8 mouse cellular contexts compared by ENCODE assay signal in genomic region chr14:76416366-76417040, GRCm38 (mm10). TPM values are rescaled to one million over a fixed set of nuclear protein-coding genes. Genes with fewer than 3 reads are reported as not detected.
DNase-seq lines count a peak whose midpoint lies in the region; ATAC-seq lines count a peak whose summit lies in the region.

No protein-coding gene starts in this region.

- peak overlapping the region; percentile 96 for H3K4me2 ChIP-seq in liver, embryonic 12.5 days

- H3K4me3 ChIP-seq in liver, embryonic 12.5 days, result peak overlapping the region; percentile 73

- H3K36me3 ChIP-seq in liver, embryonic 12.5 days, result peaks cover 19% of the 10 kb centered on the region

- peaks cover 40% of the 10 kb centered on the region for H3K4me1 ChIP-seq in liver, embryonic 12.5 days

- no peak for ATAC-seq in liver, embryonic 12.5 days

- no peak overlapping the region for H3K27ac ChIP-seq in liver, embryonic 12.5 days

- H3K27me3 ChIP-seq in liver, embryonic 12.5 days (replicated peaks), result peaks cover 41% of the 10 kb centered on the region

- H3K9ac ChIP-seq in liver, embryonic 12.5 days, result peak overlapping the region; percentile 73

- no peaks in the 10 kb centered on the region for H3K9me3 ChIP-seq in liver, embryonic 12.5 days (replicated peaks)

- peak; percentile 14 to 24 for DNase-seq in frontal cortex, postnatal 10 days (ENCODE audit: low spot score in 2 of 2)
- no peak for DNase-seq in frontal cortex, adult 2 months (ENCODE audit: extremely low spot score in 1 of 2, low spot score in 1 of 2)
- DNase-seq in urinary bladder, postnatal 14 days (ENCODE audit: low spot score), result peak; percentile 12
- DNase-seq in urinary bladder, postnatal 10 days (ENCODE audit: low spot score), result no peak
- DNase-seq in ovary, postnatal 10 days (ENCODE audit: low spot score), result no peak
- DNase-seq in spleen, postnatal 14 days (ENCODE audit: low spot score in 2 of 2), result no peak
- no peak for DNase-seq in kidney, adult 9 months

- WGBS in liver, embryonic 12.5 days (ENCODE audit: insufficient replicate concordance), result 68% methylated on average over 27 of the region's 27 CpGs

RNA-seq across cellular contexts. Expression of gene Tsc22d1, which starts 1.7 kb away (rescaled TPM):
- polyA plus RNA-seq in frontal cortex, adult 2 months (2012; rRNA removed), result 386 and 403 TPM in 2 replicates
- 133 and 145 TPM in 2 replicates for polyA plus RNA-seq in liver, embryonic 12.5 days (2016; fragmentation: Nextera tagmentation; extraction: Ambion mirVana)

Comparison
In these comparisons a context has a peak if more than half of its experiments do, and no peak if none do; other contexts are left out.
1. DNase-seq: peak in frontal cortex, postnatal 10 days (2 of 2) and urinary bladder, postnatal 14 days (single experiment); none in frontal cortex, adult 2 months (0 of 2), urinary bladder, postnatal 10 days (single experiment), ovary, postnatal 10 days (single experiment), spleen, postnatal 14 days (0 of 2) and kidney, adult 9 months (single experiment).